Mouse (Mus musculus): ENCODE results near the gene Olfr1325.
"Not testable (repeated sequence)": the region's sequence is repeated elsewhere in the genome, so short reads cannot be mapped to it uniquely, and the experiment has no call there.

Gene Olfr1325

GRCm38 (mm10) chrX:74592379-74592778 lies at the start of gene Olfr1325:
Gene Olfr1325 (plus strand): TSS chrX:74592679.
- no peak for DNase-seq

DNA sequence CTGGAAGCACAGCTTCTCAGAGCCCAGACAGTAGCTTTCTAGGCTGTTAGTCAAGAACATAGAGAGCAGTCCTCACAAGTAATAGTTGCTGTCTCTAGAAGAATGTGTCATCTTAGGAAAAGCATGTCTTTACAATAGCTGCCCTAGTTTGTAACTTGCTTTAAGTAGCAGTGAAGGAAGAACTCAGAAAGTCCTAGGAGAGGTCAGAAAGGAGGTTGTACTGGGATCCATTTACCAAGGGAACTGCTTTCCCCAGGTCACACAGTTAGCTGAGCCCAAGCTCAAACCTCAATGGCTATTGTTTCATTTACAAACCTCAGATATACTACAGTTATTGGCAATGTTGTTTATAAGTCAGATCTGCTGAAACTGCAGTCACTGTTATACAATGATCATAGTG lies 17.7 kb upstream of the Olfr1325 start, which contains the start of gene Olfr1326-ps1:
Olfr1326-ps1 (minus strand) TSS at position 101 of the 400 bp plus-strand sequence.
- no peak for DNase-seq

DNA sequence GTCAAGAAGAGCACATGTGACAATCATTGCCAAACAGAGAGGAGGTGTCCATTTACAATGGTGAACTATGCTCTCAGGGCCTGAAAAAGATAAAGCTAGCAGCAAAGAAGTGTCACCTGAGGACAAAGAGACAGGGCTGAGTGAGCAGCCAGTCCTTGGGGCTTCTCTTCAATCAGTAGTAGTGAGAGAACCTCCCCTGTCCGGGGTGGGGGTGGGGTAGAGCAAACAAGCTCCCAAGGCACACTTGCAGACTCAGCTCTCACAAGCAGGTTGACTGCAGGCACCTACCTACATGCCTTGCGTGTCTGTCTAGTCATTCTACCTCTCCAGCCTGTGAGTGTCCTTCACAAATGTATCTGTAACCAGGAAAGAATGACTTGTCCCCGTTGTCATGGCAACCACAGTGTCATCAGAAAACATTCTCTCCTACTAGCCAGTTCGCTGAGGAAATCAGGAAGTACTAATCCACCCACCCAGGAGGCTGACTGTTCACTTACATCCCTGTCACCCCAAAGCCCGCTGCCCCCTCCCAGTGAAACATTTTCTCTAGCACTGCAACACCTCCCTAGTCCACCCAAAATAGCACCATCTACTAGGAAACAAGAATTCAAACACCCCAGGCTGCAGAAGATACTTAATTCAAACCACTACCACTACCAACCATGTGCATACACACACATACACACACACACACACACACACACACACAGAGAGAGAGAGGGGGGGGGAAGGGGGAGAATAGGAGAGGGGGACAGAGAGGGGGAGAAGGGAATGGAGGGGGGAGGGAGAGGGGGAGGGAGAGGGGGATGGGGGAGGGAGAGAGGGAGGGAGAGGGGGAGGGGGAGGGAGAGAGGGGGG lies 53.2 kb downstream of the Olfr1325 start, which contains the start of gene Gm5640:
Gm5640 (minus strand) TSS at position 170 of the 858 bp plus-strand sequence.
- DNase-seq = not testable (repeated sequence)

DNA sequence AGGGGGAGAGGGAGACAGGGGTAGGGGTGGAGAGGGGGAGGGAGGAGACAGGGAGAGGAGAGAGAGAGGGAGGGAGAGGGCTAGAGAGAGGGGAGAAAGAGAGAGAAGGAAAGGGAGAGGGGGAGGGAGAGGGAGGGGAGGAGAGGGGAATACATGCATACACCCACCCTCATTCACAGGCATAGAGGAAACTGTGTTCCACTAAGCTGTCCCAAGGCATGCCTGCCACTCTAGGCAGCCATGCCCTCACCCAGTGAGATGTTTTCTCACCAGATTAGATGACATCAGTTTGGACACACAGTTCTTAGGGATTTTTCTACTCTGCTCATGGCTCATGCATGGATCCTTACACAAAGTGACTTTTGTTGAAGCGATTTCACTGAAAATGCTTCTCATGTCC lies 53.9 kb downstream of the Olfr1325 start:
- not testable (repeated sequence) for DNase-seq

All from lung, postnatal 4 days (tissue).